Mouse (Mus musculus): ENCODE results near the gene Crybg2. TPM values are rescaled to one million over a fixed set of nuclear protein-coding genes. Genes with fewer than 3 reads are reported as not detected.

Gene Crybg2
- polyA plus RNA-seq, 1 experiment from 2014 or later = 5.6 TPM

DNA sequence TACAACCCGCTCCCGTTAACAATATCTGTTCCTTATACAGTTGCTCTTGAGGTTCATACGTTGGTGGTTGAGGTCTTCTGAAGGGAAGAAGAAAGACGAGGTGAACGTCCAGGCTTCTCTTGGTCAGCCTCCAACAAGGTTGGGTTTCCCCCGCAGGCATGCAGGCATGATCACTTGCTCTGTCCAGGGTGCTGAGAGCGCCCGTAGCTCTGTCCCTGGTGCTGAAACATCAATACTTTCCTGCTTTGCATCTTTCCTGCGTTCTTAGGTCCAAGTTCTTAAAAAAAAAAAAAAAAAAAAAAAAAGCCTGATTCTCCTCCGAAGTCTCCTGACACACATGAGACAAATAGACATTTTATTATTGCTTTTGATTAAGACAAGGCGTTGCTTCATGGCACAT lies 40.0 kb upstream of the Crybg2 start:
- Histone ChIP-seq H3K4me2 (no peak overlapping the region), H3K4me3 (no peak overlapping the region), H3K36me3 (no peaks in the 10 kb centered on the region), H3K9me3 (no peaks in the 10 kb centered on the region), H3K9ac (no peak overlapping the region), H3K27me3 (peaks cover 49% of the 10 kb centered on the region), H3K27ac (no peak overlapping the region), H3K4me1 (peaks cover 8% of the 10 kb centered on the region; the same call in 1 of the 2 replicates)
- ATAC-seq (ENCODE audit: borderline replicate concordance, extremely low read depth, low FRiP score, low TSS enrichment) = no peak
- 4% methylated on average over 11 of the region's 11 CpGs for WGBS

DNA sequence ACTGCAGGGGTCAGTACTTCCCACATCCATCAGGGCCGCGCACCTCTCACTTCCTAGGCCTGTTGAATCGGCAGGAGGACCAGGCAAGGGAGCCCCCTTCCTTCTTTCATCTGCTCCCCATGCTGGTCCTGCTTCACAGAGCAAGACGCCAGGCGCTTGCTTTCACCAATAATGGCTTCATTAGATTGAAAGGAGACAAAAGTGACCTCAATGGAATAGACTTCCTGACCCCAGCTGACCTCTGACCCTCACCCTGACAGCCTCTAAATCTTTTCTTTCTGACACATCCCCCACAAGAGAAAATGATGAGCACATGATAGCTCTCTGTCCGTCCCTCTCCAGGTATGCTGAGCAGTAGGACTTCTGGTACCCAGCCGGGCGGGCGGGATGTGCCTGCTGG lies 34.8 kb upstream of the Crybg2 start:
- no peaks in the 10 kb centered on the region for H3K4me1 ChIP-seq

DNA sequence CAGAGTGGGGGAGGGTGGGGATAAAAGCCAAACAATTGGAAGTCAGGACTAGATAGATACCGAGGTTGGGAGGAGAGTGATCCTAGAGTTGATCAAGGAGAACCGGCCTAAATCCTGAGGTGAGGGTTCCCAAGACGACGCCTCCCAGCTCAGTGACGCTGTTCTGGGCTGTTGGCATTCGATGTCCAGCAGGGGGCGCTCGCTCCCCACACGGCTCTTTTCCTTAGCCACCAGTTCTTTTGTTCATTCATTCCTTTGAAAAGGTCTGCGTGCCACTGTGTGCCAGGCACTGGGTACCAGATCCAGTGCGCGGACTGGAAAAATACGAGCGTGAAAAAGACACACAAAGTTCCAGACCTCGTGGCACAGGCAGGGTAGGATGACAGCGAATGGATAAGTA lies 24.7 kb upstream of the Crybg2 start:
- no peak overlapping the region for H3K4me3 ChIP-seq
- 5% methylated on average over 16 of the region's 16 CpGs for WGBS
- peak; percentile 39; the same call in 1 of the 2 replicates for ATAC-seq (ENCODE audit: borderline replicate concordance, extremely low read depth, low FRiP score, low TSS enrichment)
- no peak overlapping the region for H3K27ac ChIP-seq
- H3K27me3 ChIP-seq = no peaks in the 10 kb centered on the region
- no peak overlapping the region for H3K4me2 ChIP-seq
- H3K4me1 ChIP-seq = no peaks in the 10 kb centered on the region
- H3K9me3 ChIP-seq = no peaks in the 10 kb centered on the region
- no peak overlapping the region for H3K9ac ChIP-seq
- no peaks in the 10 kb centered on the region for H3K36me3 ChIP-seq

More for the DNA sequence above, 34.8 kb upstream of the Crybg2 start:
- no peak overlapping the region for H3K4me2 ChIP-seq
- H3K9ac ChIP-seq = no peak overlapping the region
- 54% methylated on average over 9 of the region's 9 CpGs for WGBS
- H3K27me3 ChIP-seq = no peaks in the 10 kb centered on the region
- no peak for ATAC-seq (ENCODE audit: borderline replicate concordance, extremely low read depth, low FRiP score, low TSS enrichment)
- H3K27ac ChIP-seq = no peak overlapping the region
- H3K36me3 ChIP-seq = no peaks in the 10 kb centered on the region
- no peaks in the 10 kb centered on the region for H3K9me3 ChIP-seq
- no peak overlapping the region for H3K4me3 ChIP-seq

GRCm38 (mm10) chr4:134041317-134042123 lies 19.1 kb upstream of the Crybg2 start:
- Histone ChIP-seq H3K27me3 (no peaks in the 10 kb centered on the region), H3K4me1 (peaks cover 6% of the 10 kb centered on the region), H3K4me2 (no peak overlapping the region), H3K36me3 (no peaks in the 10 kb centered on the region), H3K4me3 (no peak overlapping the region), H3K9ac (no peak overlapping the region), H3K9me3 (no peaks in the 10 kb centered on the region), H3K27ac (no peak overlapping the region)
- ATAC-seq (ENCODE audit: borderline replicate concordance, extremely low read depth, low FRiP score, low TSS enrichment) = no peak
- WGBS = 31% methylated on average over 9 of the region's 9 CpGs

- no peak overlapping the region for H3K9ac ChIP-seq
Observed at GRCm38 (mm10) chr4:134043041-134043440, 17.6 kb upstream of the Crybg2 start.

DNA sequence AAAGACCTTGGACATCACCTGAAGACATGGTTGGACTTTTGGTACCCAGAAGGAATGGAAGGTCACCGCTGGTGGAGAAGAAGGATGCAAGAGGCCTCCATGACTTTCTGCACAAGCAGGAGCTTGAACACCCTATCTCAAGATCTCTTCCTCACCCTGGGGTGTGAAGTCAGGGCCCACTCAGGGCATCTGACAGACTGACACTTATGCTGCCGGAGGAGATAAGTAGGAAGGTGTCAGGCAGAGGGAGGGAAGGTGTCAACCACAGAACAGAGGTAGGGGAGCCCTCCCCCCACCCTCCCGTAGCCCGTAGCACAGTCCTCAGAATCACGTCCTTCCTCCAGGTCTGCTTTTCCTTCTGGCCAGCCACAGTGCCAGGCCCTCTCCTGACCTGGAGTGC lies 13.0 kb upstream of the Crybg2 start:
- ATAC-seq (ENCODE audit: borderline replicate concordance, extremely low read depth, low FRiP score, low TSS enrichment) = no peak
- no peak overlapping the region for H3K4me3 ChIP-seq
- no peak overlapping the region for H3K4me2 ChIP-seq
- H3K36me3 ChIP-seq = no peaks in the 10 kb centered on the region
- no peak overlapping the region for H3K9ac ChIP-seq
- no peaks in the 10 kb centered on the region for H3K9me3 ChIP-seq
- 48% methylated on average over 5 of the region's 5 CpGs for WGBS
- no peak overlapping the region for H3K27ac ChIP-seq
- H3K27me3 ChIP-seq = no peaks in the 10 kb centered on the region
- peaks cover 5% of the 10 kb centered on the region for H3K4me1 ChIP-seq

More at GRCm38 (mm10) chr4:134043041-134043440, 17.6 kb upstream of the Crybg2 start:
- ATAC-seq (ENCODE audit: borderline replicate concordance, extremely low read depth, low FRiP score, low TSS enrichment) = no peak
- Histone ChIP-seq H3K36me3 (no peaks in the 10 kb centered on the region), H3K9me3 (no peaks in the 10 kb centered on the region), H3K4me1 (peaks cover 6% of the 10 kb centered on the region), H3K4me3 (no peak overlapping the region), H3K27ac (no peak overlapping the region), H3K27me3 (no peaks in the 10 kb centered on the region), H3K4me2 (no peak overlapping the region)
- 58% methylated on average over 2 of the region's 2 CpGs for WGBS

DNA sequence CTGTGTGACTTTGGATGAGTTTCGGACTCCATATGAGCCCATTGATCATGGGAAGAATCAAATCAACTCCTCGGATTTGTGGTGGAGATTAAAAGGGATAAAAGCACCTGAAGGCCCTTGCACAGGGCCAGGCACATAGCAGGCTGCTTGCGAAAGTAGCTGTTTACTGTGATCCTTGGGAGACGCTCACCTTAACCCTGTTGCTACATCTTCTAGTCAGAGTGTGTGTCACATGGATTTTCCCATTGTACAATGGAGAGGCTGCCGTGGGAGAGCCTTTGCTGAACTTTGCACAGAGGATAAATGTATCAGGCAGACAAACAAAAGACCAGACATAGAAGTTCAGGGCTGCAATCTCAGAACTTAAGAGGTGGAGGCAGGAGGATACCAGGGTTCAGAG lies 8.7 kb upstream of the Crybg2 start:
- no peak for ATAC-seq (ENCODE audit: borderline replicate concordance, extremely low read depth, low FRiP score, low TSS enrichment)
- Histone ChIP-seq H3K4me2 (no peak overlapping the region), H3K36me3 (no peaks in the 10 kb centered on the region), H3K9me3 (no peaks in the 10 kb centered on the region), H3K27ac (no peak overlapping the region), H3K9ac (no peak overlapping the region), H3K27me3 (no peaks in the 10 kb centered on the region), H3K4me1 (peaks cover 8% of the 10 kb centered on the region), H3K4me3 (no peak overlapping the region)
- WGBS = 77% methylated on average over 5 of the region's 5 CpGs

DNA sequence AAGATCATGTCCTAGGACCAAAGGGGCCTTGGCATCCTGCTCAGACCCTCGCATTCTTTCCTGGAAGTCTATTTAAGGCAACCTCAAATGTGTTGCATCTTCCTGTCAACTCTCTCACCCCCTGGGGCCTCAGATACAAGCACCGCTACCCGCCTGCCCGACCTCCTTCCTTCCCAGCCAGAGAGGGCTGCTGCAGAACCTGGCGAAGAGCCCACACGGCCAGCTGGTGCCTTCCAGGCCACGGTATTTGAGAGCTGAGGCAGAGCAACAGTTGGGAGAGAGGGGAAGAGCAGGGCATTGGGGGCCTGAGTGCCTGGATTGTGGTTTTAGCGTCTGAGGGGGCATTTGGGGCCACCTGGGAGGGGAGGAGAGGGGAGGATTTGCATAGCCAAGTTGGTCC lies 8.1 kb upstream of the Crybg2 start:
- Histone ChIP-seq H3K9ac (no peak overlapping the region), H3K4me3 (no peak overlapping the region), H3K9me3 (no peaks in the 10 kb centered on the region), H3K36me3 (no peaks in the 10 kb centered on the region), H3K4me2 (no peak overlapping the region), H3K27ac (no peak overlapping the region), H3K4me1 (peaks cover 8% of the 10 kb centered on the region), H3K27me3 (no peaks in the 10 kb centered on the region)
- 10% methylated on average over 8 of the region's 8 CpGs for WGBS
- ATAC-seq (ENCODE audit: borderline replicate concordance, extremely low read depth, low FRiP score, low TSS enrichment) = no peak; the same call in 1 of the 2 replicates

- Histone ChIP-seq H3K4me2 (no peak within 1 kb of the TSS), H3K27ac (no peak within 1 kb of the TSS), H3K9me3 (no peaks in the 10 kb centered on the region), H3K4me3 (no peak within 1 kb of the TSS), H3K4me1 (peaks cover 12% of the 10 kb centered on the region), H3K36me3 (no peaks in the 10 kb centered on the region), H3K9ac (no peak within 1 kb of the TSS), H3K27me3 (no peaks in the 10 kb centered on the region)
- WGBS = 73% methylated on average over 3 of the region's 3 CpGs
- ATAC-seq (ENCODE audit: borderline replicate concordance, extremely low read depth, low FRiP score, low TSS enrichment) = no peak
Observed at GRCm38 (mm10) chr4:134053538-134053937, 7.1 kb upstream of the Crybg2 start, which contains the start of gene Zfp683. TSS of gene Zfp683 (plus strand) at chr4:134053838.

GRCm38 (mm10) chr4:134058166-134058715 lies 2.4 kb upstream of the Crybg2 start:
- H3K4me2 ChIP-seq = peak overlapping the region; percentile 37
- H3K9me3 ChIP-seq = no peaks in the 10 kb centered on the region
- H3K4me3 ChIP-seq = 0 out of 2 replicates have a peak overlapping the region, but pooled peaks have one; percentile 5
- peaks cover 5% of the 10 kb centered on the region; the same call in 1 of the 2 replicates for H3K27me3 ChIP-seq
- H3K4me1 ChIP-seq = 0 out of 2 replicates have a peak, but pooled peaks cover 8% of the 10 kb centered on the region
- H3K36me3 ChIP-seq = no peaks in the 10 kb centered on the region
- H3K27ac ChIP-seq = no peak overlapping the region
- ATAC-seq (ENCODE audit: borderline replicate concordance, extremely low read depth, low FRiP score, low TSS enrichment) = no peak
- 24% methylated on average over 14 of the region's 14 CpGs for WGBS
- H3K9ac ChIP-seq = no peak overlapping the region

DNA sequence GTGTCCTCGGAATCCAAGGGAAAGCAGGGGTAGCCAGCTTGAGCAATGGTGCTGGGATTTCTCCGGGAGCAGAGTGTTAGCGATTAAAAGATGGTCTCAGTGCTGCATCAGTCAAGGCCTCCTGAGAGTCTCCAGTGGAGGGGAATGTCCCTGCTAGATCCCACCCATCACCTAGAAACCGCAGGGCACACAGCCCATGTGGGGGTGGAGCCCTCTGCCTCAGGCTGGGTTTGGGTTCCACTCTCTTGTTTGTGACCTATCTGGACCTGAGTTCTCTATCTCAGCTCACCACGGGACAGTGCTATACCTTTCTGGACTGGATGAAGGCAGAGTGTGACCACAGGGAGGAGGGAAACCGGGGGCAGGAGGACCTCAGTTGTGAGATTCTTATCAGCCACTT lies 1.7 kb upstream of the Crybg2 start:
- 68% methylated on average over 6 of the region's 6 CpGs for WGBS
- peaks cover 5% of the 10 kb centered on the region; the same call in 1 of the 2 replicates for H3K27me3 ChIP-seq
- H3K4me3 ChIP-seq = no peak overlapping the region

GRCm38 (mm10) chr4:134061166-134061830 lies 683 bp downstream of the Crybg2 start:
- no peak overlapping the region for H3K9ac ChIP-seq
- H3K4me2 ChIP-seq = no peak overlapping the region
- H3K27ac ChIP-seq = no peak overlapping the region
- no peaks in the 10 kb centered on the region for H3K9me3 ChIP-seq
- 57% methylated on average over 18 of the region's 18 CpGs for WGBS
- no peak for ATAC-seq (ENCODE audit: borderline replicate concordance, extremely low read depth, low FRiP score, low TSS enrichment)
- H3K4me1 ChIP-seq = peaks cover 8% of the 10 kb centered on the region
- no peak overlapping the region for H3K4me3 ChIP-seq
- H3K27me3 ChIP-seq = peaks cover 19% of the 10 kb centered on the region
- no peaks in the 10 kb centered on the region for H3K36me3 ChIP-seq

More for the DNA sequence above, 1.7 kb upstream of the Crybg2 start:
- no peaks in the 10 kb centered on the region for H3K36me3 ChIP-seq
- no peak for ATAC-seq (ENCODE audit: borderline replicate concordance, extremely low read depth, low FRiP score, low TSS enrichment)
- no peaks in the 10 kb centered on the region for H3K9me3 ChIP-seq
- 0 out of 2 replicates have a peak, but pooled peaks cover 8% of the 10 kb centered on the region for H3K4me1 ChIP-seq
- no peak overlapping the region for H3K27ac ChIP-seq
- H3K4me2 ChIP-seq = no peak overlapping the region
- no peak overlapping the region for H3K9ac ChIP-seq
